Mouse (Mus musculus) kidney, adult 9 months (tissue): ENCODE results near the gene Pkd1.

Experiments used
- DNase-seq: peaks from one replicate; pipeline ENCODE4 v3.0.0; 2022

The Pkd1 gene

DNA sequence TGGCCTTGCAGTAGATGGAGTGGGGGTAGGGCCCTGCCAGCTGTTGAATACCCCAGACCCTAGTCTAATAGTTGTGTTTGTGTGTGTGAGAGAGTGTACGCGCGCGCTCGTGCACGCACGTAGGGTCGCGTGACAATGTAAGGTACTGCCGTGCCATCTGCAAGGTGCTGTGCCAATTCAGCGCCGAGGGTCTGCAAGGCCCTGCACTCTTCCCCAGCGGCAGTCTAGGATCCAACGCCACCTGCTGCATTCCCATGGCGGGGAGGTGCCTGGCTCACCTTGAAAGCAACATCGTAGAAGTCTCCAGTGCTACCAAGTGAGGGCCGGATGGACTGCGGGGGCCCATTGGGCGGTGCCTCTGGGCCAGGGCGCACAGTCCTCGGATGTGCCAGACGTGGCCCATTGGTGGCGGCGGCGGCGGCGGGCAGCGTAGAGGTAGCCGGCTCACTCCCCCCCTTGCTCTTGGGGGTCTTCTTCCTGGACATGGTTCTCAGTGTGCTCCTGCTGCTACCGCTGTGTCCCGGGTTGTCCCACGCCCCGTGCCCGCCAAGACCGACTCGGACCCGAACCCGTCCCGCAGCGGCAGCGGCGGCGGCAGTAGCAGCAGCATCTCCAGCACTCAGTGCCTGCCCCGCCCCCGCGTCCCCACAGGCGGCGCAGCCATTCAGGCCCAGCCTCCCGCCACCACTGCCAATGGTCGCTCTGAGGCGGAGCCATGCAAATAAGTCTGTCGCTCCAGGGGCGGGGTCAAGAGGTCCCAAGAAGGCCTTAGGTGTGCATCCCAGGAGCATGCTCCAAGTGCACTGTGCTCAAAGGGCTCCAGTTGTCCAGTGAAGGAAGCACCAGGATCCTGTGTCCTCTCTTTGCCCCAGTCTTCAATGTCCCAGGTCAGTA is 16.3 kb upstream of the Pkd1 start:
- DNase-seq, result peak; percentile 91

- no peak for DNase-seq
Observed at GRCm38 (mm10) chr17:24534160-24534718, 15.4 kb upstream of the Pkd1 start, which contains the start of gene Rab26. Rab26 (minus strand) TSS chr17:24534210.

DNA sequence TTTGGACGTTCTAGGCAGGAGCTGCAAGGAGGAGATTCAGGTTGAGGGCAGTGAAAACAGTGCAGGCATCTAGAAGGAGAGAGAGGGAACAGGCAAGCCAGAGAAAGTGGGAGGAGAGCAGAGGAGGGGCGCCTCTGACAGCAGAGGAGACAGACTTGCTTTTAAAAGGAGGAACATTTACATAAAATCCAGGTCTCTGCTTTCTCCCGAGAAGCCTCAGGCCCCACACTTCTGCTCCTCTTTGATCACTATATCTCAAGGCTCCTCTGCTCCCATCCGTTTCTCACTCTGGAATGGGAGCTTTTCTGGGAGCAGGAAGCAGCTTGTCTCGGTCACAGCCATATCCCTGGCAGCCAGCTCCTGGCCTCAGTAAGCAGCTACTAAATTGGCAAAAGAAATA is 14.3 kb upstream of the Pkd1 start:
- no peak for DNase-seq

DNA sequence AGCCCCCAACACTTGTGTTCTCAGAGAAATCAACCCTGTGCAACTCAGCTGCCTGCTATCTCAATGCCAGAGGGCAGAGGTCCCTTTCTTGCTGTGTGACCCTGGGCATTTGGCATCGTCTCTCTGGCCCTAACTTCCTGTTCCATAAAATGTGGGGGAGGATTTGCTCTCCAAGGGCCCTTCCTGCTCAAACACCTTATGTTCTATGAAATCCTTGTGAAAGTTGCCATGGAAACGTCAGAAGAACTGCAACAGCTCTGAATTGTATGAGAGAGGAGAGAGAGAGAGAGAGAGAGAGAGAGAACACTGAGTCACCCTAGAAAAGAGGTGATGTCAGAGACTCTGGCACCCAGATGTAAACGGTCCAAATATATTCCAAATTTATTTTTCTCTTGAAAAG is 12.1 kb upstream of the Pkd1 start:
- no peak for DNase-seq

DNA sequence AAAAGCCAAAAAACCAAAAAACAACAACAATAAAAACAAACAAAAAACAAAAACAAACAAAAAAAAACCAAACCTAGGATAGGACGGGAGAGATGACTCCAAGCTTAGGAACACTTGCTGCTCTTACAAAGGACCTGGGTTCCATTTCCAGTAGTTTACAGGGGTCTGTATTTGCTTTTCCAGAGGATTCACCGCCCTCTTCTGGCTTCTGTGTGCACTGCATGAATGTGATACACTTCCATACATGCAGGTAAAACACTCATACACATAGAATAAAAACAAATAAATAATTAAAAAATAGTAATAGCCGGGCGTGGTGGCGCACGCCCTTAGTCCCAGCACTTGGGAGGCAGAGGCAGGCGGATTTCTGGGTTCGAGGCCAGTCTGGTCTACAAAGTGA is 10.7 kb upstream of the Pkd1 start:
- peak; percentile 60 for DNase-seq

- DNase-seq, result peak; percentile 75
Observed at GRCm38 (mm10) chr17:24540375-24540774, 9.3 kb upstream of the Pkd1 start.

GRCm38 (mm10) chr17:24544613-24545012 is 5.0 kb upstream of the Pkd1 start:
- DNase-seq, result no peak

DNA sequence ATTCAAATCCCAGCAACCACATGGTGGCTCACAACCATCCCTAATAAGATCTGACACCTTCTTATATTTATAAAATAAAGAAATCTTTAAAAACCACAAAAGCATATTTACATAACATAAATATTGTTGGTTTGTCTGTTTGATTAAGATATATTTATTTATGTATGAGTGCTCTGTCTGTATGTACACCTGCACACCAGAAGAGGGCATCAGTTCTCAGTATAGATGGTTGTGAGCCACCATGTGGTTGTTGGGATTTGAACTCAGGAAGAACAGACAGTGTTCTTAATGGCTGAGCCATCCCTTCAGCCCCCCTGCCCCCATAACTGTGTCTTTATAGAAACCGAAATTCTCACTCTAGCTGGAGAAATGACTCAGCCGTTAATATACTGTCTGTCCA is 4.4 kb upstream of the Pkd1 start:
- no peak for DNase-seq

GRCm38 (mm10) chr17:24546234-24546633 is 3.4 kb upstream of the Pkd1 start:
- DNase-seq, result peak; percentile 31

DNA sequence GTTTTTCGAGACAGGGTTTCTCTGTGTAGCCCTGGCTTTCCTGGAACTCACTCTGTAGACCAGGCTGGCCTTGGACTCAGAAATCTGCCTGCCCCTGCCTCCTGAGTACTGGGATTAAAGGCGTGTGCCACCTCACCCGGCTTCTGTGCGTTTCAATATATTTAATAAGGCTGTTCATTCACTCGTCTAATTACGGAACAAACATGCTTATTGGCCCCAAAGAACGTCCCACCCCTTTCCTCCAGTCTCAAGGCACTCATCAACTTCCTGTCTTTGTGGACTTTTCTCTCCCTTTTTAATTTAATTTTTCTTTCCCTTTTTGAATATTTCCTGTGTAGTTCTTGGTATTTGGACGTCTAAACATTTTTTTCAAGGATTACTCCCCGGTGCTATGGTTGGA is 1.2 kb upstream of the Pkd1 start:
- peak; percentile 67 for DNase-seq

GRCm38 (mm10) chr17:24548921-24549617 is 565 bp upstream of the Pkd1 start:
- DNase-seq, result peak; percentile 85

DNA sequence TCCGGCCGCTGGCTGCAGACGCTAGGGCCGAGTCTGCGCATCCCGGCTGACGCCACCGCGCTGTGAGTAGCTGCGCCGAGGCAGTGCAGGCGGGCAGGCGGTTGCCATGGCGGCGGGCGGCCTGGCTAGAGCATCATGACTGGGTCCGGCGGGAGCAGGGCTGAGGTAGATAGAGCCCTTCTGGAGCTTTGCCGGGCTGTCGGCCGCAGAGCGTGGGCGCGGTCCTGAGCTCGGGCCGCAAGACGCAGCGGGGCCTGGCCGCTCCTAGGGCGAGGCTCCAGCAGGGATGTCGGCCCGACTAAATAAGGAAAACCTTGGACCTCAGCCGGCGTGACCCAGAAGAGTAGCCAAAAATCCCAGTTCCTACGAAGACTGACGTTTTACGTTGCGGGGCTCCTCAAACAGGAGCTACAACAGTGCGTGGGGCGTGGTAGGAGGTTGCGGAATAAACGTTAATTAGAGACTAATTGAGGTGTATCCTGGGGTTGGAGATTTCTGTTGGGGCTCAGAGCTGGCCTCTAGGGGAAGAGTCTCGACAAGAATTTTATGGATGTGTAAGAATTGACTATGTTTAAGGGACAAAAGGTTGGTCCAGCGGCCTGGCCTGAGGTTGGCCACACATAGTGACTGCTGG is 899 bp downstream of the Pkd1 start:
- DNase-seq, result peak; percentile 70

DNA sequence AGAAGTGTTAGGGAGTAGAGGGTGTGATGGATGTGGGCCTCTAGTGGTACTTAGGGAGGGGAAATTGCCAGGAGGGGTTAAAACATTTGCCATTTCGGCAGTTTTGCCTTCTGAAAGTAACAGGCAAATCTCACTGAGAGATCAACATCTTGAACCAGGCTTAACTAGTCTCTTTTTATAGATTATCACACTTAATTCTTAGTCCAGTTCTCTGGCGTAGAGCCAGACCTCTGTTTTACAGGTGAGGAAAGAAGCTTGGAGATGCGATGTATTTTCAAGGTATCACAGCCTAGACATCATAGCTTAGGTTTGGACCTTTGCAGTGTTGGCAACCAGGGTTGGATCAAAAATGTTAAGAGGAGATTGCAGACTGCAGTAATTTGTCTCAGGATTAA is 1.4 kb downstream of the Pkd1 start:
- DNase-seq, result no peak

- no peak for DNase-seq
Observed at GRCm38 (mm10) chr17:24557091-24557490, 7.5 kb downstream of the Pkd1 start.

DNA sequence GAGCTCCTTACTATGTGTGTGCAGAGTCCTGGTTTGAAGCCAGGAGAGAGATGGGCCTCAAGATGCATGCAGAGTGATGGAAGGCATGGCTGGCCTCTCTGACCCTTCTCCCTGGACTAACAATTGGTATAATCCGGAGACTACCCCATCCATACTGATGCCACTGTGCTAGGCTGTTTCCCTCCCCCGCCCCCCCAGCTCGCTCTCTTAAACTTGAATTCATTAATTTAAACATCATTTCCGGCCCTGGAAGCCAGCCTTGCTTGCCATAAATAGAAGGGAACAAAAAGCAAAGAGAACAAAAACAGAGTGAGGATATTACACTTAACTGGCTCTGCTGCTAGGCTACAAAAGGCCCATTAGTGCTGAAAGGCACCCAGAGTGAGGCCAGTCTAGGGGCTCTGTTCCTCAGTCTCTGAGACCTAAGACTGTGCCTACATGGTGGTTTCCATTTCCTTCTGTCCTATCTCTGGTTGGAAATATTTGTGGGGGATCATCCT is 9.0 kb downstream of the Pkd1 start:
- DNase-seq, result peak; percentile 36

- no peak for DNase-seq
Observed at GRCm38 (mm10) chr17:24559146-24559545, 9.5 kb downstream of the Pkd1 start.

DNA sequence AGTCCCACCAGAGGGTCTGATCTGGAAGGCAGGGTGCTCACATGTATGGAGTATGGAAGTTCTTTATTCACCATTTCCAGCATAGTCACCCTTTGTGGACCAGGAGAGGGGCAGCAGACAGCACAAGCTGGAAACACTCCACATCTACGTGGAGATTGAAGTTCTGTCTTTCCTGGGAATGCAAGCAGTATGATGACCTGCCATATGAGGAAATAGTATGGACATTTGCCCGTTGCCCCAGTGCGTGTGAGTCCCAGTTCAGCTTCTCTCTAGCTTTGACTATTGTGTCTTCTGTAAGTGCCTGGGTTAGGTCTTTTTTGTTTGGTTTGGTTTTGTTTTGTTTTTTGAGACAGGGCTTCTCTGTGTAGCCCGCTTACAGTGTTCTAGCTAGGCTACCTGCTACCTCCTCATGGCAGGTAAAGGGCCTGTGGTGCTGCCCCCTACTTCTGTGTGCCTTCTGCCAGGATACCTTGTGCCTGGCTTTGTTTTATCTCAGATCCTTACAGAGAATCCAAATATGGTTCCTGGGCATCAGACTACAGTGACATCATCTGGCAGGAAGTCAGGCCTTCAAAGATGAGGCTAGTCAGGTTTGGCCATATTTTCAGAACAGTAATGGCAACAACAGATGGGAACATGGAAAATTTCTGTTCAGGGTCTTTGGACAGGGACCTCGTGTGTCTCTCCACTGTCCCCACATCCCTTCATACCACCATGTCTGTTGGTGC is 10.8 kb downstream of the Pkd1 start:
- DNase-seq, result no peak

DNA sequence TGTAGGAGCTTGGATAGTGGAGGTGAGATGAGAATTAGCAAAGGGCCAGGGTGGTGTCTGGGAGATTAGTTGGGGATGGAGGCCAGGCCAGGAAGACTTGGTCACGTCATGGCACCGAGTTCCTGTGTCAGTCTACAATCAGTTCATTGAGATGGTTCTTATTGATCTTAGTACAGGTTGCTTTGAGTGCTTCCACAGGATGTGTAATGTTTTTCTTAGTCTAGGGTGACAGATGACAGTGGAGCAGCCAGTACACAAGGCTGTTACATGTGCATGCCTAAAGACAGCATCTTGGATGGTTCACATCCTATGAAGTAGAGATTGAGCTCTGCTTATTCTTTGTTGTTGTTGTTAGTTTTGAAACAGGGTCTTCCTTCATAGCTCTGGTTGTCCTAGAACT is 12.0 kb downstream of the Pkd1 start:
- DNase-seq, result no peak

DNA sequence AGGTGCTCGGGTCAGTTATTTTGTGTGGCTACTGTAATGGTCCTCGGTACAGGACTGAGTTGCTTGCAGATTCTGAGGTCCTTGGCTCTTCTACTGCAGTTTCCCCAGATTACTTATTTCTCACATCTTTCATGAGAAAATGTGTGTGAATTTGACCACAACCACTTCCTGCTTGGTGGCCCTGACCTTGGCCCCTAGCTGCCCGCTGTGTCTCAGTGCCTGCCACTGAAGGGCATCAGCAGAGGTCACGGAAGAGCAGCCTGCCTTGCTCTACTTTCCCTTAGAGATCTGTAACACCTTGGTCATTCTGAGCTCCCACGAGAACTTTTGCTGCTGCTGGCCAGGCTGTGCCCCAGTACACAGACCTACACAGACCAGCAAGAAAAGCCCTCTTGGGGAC is 14.0 kb downstream of the Pkd1 start:
- DNase-seq, result no peak

DNA sequence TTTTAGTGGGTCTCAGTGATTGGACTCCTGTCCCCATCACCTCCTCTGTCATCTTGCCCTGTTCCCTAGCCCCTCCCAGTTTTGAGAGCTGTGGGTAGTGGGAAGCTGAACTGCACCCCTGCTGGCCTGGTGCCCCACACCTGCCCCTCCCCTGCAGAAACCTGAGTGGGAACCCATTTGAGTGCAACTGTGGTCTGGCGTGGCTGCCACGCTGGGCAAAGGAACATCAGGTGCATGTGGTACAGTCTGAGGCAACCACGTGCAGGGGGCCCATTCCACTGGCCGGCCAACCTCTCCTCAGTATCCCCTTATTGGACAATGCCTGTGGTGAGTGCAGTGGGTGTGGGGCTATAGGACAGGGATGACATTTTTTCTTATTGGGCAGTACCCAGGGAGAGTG is 14.8 kb downstream of the Pkd1 start:
- no peak for DNase-seq

DNA sequence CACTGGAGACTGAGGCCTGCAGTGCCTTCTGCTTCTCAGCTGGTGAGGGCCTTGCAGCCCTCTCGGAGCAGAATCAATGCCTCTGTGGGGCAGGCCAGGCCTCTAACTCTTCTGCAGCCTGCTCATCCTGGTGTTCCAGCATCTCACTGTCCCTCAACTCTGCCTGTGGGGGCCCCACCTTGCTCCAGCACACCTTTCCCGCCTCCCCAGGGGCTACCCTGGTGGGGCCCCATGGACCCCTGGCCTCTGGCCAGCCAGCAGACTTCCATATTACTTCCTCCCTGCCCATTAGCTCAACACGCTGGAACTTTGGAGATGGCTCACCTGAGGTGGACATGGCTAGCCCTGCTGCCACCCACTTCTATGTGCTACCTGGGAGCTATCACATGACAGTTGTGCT is 15.5 kb downstream of the Pkd1 start:
- no peak for DNase-seq

- DNase-seq, result no peak
Observed at GRCm38 (mm10) chr17:24565792-24566191, 16.2 kb downstream of the Pkd1 start.
